Mouse (Mus musculus) CH12F3 (cell line): ENCODE results near the gene Cipc.

Experiments used
- in situ Hi-C: fragments of 300-500 bp; cut with MboI; formaldehyde crosslinking; loops from 2 replicates; pipeline ENCODE4 v1.14.3; 2020; ENCODE audit warnings: low sequenced_read_pairs

Cipc gene

DNA sequence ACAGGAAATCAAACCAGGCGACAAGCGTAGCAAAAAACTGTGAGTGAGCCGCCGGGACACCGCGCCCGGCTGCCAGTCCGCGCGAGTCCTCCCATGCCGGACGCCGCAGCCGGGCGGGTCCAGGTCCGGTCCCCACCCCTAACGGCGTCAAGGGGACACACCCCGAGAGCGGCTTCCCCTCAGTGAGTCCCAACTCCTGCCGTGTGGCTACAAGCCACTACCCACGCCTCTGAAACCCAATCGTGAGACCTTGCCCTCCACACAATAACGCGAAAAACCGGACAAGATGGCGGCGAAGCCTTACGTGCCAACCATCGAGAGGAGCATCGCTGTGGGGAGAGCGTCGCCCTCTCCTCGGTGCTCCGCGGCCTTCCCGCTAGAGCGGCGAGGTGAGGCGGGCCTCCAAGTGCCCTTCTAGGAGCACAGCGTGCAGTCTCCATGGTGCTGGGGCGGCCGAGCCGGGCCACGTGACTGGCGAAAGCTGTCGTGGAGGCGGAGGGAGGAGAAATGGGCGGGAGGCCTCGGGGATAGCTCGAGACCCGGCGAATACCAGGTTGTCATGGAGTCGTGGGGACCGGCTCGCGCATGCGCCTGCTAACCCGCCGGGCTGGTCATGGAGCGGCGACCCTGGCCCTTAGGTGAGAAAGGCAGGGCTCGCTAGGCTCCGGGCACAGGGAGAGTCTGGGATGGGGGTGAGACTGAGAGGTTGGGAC, at the start of gene Cipc:
Gene Cipc, plus strand, starts transcription at position 182 of the 713 bp plus-strand sequence.
- in situ Hi-C loops = no loop called here

GRCm38 (mm10) chr12:86897769-86898273, 49.0 kb upstream of the Cipc start:
- in situ Hi-C loops = no loop called here

DNA sequence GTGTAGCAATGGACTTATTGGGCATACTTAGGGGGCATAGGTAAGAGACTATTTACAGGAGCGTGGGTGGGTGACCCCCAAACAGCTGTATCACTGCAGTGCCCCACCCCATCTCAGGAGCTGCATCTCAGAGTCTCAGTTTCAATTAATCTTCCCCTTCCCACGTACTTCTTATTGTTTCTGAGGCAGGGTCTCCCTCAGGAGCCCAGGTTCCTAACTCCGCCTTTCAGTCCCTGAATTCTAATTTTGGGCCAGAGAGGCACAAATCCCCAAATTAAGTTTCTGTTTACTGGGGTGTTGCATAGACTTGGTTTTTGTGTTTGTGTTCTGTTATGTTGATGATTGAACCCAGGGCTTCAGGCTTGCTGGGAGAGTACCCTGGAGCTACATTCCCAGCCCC, 48.4 kb upstream of the Cipc start:
- in situ Hi-C loops = no loop called here

DNA sequence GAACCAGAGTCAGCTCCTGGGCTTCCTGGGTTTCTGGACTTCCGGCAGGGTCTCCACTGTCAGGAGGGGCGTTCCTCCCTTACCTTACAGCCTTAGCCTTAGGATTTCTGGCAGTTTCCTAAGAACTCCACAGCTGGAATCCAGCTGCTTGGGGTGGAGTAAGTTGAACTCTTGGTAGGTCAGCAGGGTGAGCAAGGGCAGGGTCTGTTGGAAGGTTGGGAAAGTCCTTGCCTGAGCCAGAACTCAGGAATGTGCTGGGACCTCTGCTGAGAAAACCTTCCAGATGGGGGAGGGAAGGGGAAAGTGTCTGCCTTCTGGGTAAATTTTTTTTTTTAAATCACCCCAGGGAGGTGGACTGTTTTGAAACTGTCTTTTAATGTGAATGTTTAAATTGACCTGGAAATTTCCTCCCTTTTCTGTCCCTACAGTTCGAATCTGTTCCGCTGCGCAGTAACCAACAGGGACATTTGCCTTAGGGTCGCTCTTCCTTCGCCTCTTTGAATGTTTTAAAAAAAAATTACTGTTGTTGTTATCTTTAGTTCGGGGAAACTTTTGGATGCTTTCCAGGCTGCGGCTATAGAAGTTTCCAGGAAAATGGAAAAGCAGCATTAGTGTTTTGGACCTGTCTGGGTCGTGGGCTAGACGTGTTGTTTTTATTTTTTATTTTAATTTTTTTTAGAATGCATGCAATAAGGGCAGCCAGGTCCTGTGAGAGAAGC, 47.2 kb upstream of the Cipc start:
- in situ Hi-C loops = no loop called here

- in situ Hi-C loops = no loop called here
These were observed 42.7 kb upstream of the Cipc start for GRCm38 (mm10) chr12:86903828-86904806.

DNA sequence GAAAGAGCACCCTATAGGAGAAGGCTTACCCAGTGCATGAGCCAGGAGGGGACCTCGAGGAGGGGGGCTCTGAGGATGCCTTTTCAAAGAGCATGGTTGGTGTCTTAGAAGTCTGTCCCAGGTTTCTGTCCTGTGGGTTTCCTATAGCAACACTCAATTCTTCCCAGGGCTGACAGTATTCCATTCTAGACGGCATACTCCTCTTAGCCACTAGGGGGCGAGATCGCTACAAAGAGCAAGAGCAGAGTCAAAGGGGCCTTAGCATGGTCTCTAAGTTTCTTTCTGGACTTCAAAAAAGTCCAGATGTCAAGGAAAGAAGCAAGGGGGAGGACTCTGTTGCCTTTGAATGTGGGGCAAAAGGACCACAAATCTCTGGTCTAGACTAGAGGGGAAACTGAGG, 41.6 kb upstream of the Cipc start:
- in situ Hi-C loops = no loop called here

- in situ Hi-C loops = no loop called here
These were observed 41.0 kb upstream of the Cipc start for GRCm38 (mm10) chr12:86905876-86906275.

GRCm38 (mm10) chr12:86906395-86906794, 40.4 kb upstream of the Cipc start:
- in situ Hi-C loops = no loop called here

DNA sequence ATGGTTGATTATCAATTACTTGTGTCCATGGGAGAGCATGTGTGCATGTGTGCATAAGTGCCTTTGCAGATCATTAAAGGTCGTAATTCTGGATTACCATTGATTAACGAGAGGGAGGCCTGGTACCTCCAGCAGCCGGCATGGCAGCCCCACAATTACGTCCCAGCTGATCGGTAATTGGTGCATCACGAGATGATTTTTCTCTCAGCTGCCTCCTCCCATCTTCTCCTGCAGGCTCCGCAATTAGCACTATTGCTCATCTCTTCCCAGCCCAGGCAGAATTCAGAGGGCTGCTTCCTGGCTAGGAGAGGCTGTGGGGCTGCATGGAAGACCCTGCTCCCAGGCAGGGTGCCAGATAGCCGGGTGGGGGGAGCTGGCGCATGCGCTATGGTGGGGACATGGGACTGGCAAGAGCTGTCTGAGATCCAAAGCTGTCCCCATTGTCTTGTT, 35.3 kb upstream of the Cipc start:
- in situ Hi-C loops = loop anchor here (5.0 kb wide), 1 partner anchor 114 kb away; no protein-coding TSS in a partner anchor

- in situ Hi-C loops = loop anchor here (5.0 kb wide), 1 partner anchor 115 kb away; no protein-coding TSS in a partner anchor
These were observed 34.3 kb upstream of the Cipc start for GRCm38 (mm10) chr12:86912335-86913093.

DNA sequence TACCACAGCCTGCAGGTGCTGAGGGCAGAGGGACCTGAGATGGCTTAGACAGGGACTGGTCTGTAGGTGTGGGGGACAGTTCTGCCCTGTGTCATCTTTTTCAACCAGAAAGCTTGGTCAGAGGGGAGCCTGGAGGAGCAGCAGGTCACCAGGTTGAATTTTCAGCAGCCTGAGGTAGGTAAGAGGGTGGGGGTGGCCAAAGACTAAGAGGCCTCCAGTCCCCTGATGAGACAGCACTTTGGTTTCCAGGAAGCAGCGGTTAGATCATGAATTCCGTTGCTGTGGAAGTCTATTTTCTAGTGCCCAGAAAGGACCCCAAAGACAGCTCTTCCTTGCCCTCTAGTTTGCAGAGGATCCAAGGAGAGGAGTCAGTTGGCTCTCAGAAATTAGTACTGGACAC, 32.5 kb upstream of the Cipc start:
- in situ Hi-C loops = loop anchor here (5.0 kb wide), 1 partner anchor 117 kb away; no protein-coding TSS in a partner anchor

- in situ Hi-C loops = loop anchor here (5.0 kb wide), 1 partner anchor 117 kb away; no protein-coding TSS in a partner anchor
These were observed 32.1 kb upstream of the Cipc start for GRCm38 (mm10) chr12:86914756-86915155.

- in situ Hi-C loops = no loop called here
These were observed 31.2 kb upstream of the Cipc start for GRCm38 (mm10) chr12:86915617-86916016.

DNA sequence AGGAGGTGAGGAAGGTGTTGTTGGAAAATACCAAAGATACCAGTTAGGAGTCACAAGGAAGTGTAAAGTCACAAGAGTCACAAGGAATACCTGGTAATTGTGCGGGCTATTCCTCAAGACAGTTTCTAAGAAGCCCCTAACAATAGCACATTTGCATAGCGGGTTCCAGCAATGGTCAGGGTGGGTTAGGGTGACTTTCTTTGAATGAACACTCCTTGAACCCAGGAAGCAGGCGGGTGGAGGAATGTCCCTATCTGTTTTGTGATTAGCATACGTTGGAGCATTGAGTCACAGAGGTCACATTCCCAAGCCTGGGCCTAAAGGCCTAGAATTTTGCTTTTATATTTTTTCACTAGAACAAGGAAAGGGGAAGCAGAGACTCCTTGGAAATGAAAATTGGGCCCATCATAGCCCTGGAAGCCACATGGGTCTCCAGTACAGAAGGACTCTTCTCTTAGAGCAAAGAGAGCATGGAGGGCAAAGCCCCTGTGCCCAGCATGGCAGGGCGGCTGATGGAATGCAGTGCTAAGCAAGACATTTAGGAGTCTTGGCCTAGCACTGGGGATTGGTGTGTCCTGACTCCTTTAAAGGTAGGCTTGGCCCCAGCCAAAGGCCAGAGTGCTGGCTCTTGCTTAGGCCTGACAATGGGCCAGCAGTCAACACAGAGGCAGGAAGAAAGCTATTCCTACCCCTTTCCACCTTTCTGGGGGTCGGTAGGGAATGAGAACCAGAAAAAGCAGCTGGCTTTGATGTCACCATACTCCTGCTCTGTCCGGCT, 29.9 kb upstream of the Cipc start:
- in situ Hi-C loops = no loop called here

GRCm38 (mm10) chr12:86918361-86918967, 28.4 kb upstream of the Cipc start:
- in situ Hi-C loops = no loop called here

DNA sequence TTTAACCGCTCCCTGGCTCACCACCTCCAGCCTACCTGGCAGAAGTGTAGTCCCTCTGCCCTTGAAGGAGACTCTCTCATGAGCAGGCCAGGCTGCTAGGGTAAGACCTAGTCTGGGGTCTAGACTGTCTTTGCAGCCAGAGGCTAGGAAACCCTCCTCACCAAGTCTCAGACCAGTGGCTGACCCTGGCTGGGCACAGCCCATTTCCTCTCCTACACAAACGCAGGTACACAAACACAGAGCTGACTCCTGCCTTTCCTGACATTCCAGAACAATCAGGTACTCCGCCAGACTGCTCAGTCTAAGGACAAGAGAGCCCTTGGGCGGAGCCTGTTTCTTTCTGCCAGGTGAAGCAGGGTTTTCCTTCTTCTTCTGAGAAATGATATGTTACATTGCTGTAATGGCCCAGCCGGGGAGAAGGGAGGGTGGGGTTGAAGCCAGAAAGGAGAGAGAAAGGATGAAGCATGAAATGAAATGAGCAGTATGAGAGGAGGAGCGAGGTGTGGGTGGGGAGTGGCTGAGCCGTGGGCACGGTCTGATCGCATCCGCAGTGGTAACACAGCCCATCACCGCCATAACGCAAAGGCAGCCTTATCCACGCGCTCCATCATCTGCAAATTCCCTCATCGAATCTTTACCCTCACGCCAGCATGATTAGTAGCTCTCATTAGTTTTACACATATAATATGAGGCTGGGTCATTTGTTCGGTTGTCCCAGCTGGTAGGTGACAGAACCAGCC, 27.7 kb upstream of the Cipc start:
- in situ Hi-C loops = no loop called here

DNA sequence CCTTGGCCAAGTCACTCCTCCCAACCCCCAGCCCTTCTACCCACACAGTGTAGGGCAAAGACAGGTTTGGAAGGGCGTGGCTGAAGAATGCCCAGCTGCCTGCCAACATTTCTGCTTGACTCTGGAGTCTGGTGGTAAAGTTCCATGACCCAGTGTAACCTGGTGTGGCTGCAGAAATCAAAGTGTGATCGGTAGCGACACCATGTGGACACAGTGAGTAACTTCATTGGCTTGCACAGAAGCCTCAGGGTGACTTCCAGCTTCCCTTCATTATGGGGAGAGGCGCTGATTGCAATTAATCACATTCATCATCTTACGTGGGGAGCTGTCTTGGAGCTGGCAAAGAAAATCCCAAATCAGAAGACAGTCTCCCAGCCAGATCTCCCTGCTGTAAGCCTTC, 23.0 kb upstream of the Cipc start:
- in situ Hi-C loops = no loop called here
